Mouse (Mus musculus): ENCODE data around the gene Hspbap1. TPM values are rescaled to one million over a fixed set of nuclear protein-coding genes. Genes with fewer than 3 reads are reported as not detected.

Gene Hspbap1
- polyA plus RNA-seq, 1 experiment from 2014 or later = 6.9 TPM

DNA sequence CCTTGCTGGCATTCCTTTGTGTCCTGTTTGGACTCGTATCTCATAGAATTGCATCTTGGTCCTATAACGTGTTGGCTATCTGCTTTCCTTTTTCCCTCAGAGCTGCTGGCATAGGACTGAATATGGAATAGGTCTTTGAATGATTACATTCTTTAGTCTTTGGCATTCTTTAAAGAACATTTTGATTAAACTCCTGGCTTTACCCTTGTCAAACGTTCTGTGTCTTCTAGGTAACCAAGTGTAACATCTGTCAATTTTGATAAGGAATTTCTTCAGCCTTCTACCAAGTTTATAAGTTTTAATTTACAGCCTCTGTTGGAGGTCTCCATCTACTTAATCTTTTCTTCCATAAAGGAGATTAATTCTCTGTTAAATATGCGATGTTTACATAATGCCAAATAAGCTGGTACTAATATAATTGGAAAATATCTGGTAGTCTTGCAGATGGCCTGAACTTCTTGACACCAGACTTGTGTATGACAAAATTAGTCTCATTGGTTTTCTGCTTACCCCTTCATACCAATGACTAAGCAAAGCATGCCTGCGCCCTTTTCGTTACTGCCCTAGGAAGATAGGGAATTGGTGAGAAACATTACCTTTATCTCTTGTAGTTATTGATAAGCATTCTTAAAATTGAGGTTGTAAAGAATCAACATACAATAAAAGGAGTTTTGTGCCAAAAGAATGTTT lies 36.9 kb downstream of the Hspbap1 start:
- H3K36me3 ChIP-seq = no peaks in the 10 kb centered on the region
- ATAC-seq (replicated peaks; ENCODE audit: insufficient number of reproducible peaks, insufficient read depth, low FRiP score, low read depth) = no peak
- no peak overlapping the region for H3K9ac ChIP-seq
- no peaks in the 10 kb centered on the region for H3K27me3 ChIP-seq
- H3K9me3 ChIP-seq (replicated peaks) = no peaks in the 10 kb centered on the region
- H3K4me1 ChIP-seq (replicated peaks) = peaks cover 3% of the 10 kb centered on the region; the same call in 1 of the 2 replicates
- no peak overlapping the region for H3K4me2 ChIP-seq
- WGBS = 69% methylated on average over 6 of the region's 6 CpGs
- peak overlapping the region; percentile 6; the same call in 1 of the 2 replicates for H3K27ac ChIP-seq
- H3K4me3 ChIP-seq = no peak overlapping the region

GRCm38 (mm10) chr16:35807663-35807992 lies 37.5 kb downstream of the Hspbap1 start:
- Histone ChIP-seq H3K9ac (no peak overlapping the region), H3K27me3 (no peaks in the 10 kb centered on the region), H3K36me3 (no peaks in the 10 kb centered on the region), H3K4me2 (no peak overlapping the region), H3K4me1 (replicated peaks) (peaks cover 3% of the 10 kb centered on the region; the same call in 1 of the 2 replicates), H3K9me3 (replicated peaks) (no peaks in the 10 kb centered on the region), H3K27ac (no peak overlapping the region), H3K4me3 (no peak overlapping the region)
- WGBS = 77% methylated on average over 4 of the region's 4 CpGs
- ATAC-seq (replicated peaks; ENCODE audit: insufficient number of reproducible peaks, insufficient read depth, low FRiP score, low read depth) = no peak

DNA sequence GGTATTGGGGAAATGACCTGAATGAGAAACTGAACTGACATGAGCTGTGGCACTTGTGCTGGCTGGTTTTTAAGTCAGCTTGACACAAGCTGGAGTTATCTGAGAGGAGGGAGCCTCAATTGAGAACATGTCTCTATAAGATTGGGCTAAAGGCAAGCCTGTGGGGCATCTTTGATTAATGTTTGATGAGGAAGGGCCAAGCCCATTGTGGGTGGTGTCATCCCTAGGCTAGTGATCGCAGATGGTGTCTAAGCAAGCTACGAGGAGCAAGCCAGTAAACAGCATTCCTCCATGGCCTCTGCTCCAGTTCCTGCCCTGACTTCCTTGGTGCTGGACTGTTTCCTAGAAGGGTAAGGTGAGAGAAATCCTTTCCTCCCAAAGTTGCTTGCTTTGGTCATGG lies 38.7 kb downstream of the Hspbap1 start:
- no peak overlapping the region for H3K9ac ChIP-seq
- 89% methylated on average over 2 of the region's 2 CpGs for WGBS
- H3K4me1 ChIP-seq (replicated peaks) = 0 out of 2 replicates have a peak, but pooled peaks cover 3% of the 10 kb centered on the region
- H3K4me2 ChIP-seq = no peak overlapping the region
- ATAC-seq (replicated peaks; ENCODE audit: insufficient number of reproducible peaks, insufficient read depth, low FRiP score, low read depth) = no peak
- H3K36me3 ChIP-seq = no peaks in the 10 kb centered on the region
- H3K4me3 ChIP-seq = no peak overlapping the region
- no peak overlapping the region for H3K27ac ChIP-seq
- H3K27me3 ChIP-seq = no peaks in the 10 kb centered on the region
- no peaks in the 10 kb centered on the region for H3K9me3 ChIP-seq (replicated peaks)

GRCm38 (mm10) chr16:35813119-35813518 lies 42.9 kb downstream of the Hspbap1 start:
- no peak overlapping the region for H3K27ac ChIP-seq

GRCm38 (mm10) chr16:35817255-35818089 lies 47.3 kb downstream of the Hspbap1 start:
- peak; percentile 60 for ATAC-seq (replicated peaks; ENCODE audit: insufficient number of reproducible peaks, insufficient read depth, low FRiP score, low read depth)
- 37% methylated on average over 13 of the region's 13 CpGs for WGBS

More at GRCm38 (mm10) chr16:35813119-35813518, 42.9 kb downstream of the Hspbap1 start:
- ATAC-seq (replicated peaks; ENCODE audit: insufficient number of reproducible peaks, insufficient read depth, low FRiP score, low read depth) = no peak
- H3K36me3 ChIP-seq = no peaks in the 10 kb centered on the region
- no peak overlapping the region for H3K4me3 ChIP-seq
- no peaks in the 10 kb centered on the region for H3K27me3 ChIP-seq
- H3K9ac ChIP-seq = no peak overlapping the region
- no peaks in the 10 kb centered on the region for H3K4me1 ChIP-seq (replicated peaks)
- no peak overlapping the region for H3K4me2 ChIP-seq
- H3K9me3 ChIP-seq (replicated peaks) = no peaks in the 10 kb centered on the region
- 60% methylated on average over 3 of the region's 3 CpGs for WGBS

DNA sequence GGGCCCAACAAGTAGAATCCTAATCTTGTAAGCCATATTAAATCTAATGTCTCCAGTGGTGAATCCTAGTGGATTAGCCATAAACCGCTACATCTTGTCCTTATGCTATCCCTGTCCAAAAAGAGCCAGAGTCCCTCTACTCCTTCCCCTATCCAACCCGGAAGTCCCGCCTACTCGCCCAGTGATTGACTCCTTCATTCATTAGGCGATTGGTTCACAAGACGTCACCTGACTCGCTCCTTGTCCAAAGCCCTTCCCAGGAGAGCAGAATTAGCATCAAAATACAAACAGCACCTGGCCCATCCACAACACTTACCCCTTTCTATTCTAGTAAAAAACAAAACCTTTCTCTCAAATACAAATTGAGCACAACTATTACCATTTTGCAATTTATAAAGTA lies 59.8 kb downstream of the Hspbap1 start:
- no peak for ATAC-seq (replicated peaks; ENCODE audit: insufficient number of reproducible peaks, insufficient read depth, low FRiP score, low read depth)
- 31% methylated on average over 7 of the region's 7 CpGs for WGBS
- H3K36me3 ChIP-seq = peaks cover 17% of the 10 kb centered on the region; the same call in 1 of the 2 replicates

More at GRCm38 (mm10) chr16:35817255-35818089, 47.3 kb downstream of the Hspbap1 start:
- Histone ChIP-seq H3K4me3 (no peak overlapping the region), H3K4me2 (no peak overlapping the region), H3K4me1 (replicated peaks) (no peaks in the 10 kb centered on the region), H3K36me3 (no peaks in the 10 kb centered on the region), H3K9me3 (replicated peaks) (no peaks in the 10 kb centered on the region), H3K9ac (no peak overlapping the region), H3K27me3 (no peaks in the 10 kb centered on the region), H3K27ac (no peak overlapping the region)

DNA sequence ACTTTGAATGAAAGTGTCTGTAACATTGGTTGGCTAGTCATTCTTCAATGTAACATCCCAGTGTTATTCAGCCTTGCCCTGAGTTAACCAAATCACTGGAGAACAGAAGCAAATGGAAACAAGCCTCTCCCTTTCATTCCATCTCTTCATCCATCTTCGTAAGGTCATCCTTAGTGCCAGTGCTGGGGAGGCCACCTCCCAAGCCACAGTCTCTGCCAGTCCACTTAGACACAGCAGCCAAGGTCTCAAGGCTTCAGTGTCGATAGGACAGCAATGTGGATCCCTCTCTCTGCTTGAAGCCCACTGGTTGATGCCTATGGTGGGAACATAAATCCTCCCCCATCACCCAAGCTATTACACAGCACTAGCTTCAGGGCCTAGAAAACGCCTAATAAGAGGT lies 62.8 kb downstream of the Hspbap1 start:
- peaks cover 2% of the 10 kb centered on the region; the same call in 1 of the 2 replicates for H3K36me3 ChIP-seq
- ATAC-seq (replicated peaks; ENCODE audit: insufficient number of reproducible peaks, insufficient read depth, low FRiP score, low read depth) = no peak
- no peaks in the 10 kb centered on the region for H3K27me3 ChIP-seq
- no peaks in the 10 kb centered on the region for H3K9me3 ChIP-seq (replicated peaks)
- H3K4me2 ChIP-seq = no peak overlapping the region
- 74% methylated on average over 3 of the region's 3 CpGs for WGBS
- no peak overlapping the region for H3K4me3 ChIP-seq
- H3K9ac ChIP-seq = no peak overlapping the region
- no peaks in the 10 kb centered on the region for H3K4me1 ChIP-seq (replicated peaks)
- H3K27ac ChIP-seq = no peak overlapping the region

More for the DNA sequence above, 59.8 kb downstream of the Hspbap1 start:
- H3K27me3 ChIP-seq = no peaks in the 10 kb centered on the region
- H3K4me1 ChIP-seq (replicated peaks) = no peaks in the 10 kb centered on the region
- H3K27ac ChIP-seq = no peak overlapping the region
- H3K9me3 ChIP-seq (replicated peaks) = no peaks in the 10 kb centered on the region
- H3K4me3 ChIP-seq = no peak overlapping the region
- H3K9ac ChIP-seq = no peak overlapping the region
- no peak overlapping the region for H3K4me2 ChIP-seq

GRCm38 (mm10) chr16:35834653-35835052 lies 64.5 kb downstream of the Hspbap1 start:
- Histone ChIP-seq H3K4me3 (no peak overlapping the region), H3K4me1 (replicated peaks) (no peaks in the 10 kb centered on the region), H3K9ac (no peak overlapping the region), H3K9me3 (replicated peaks) (no peaks in the 10 kb centered on the region), H3K27me3 (no peaks in the 10 kb centered on the region), H3K27ac (no peak overlapping the region), H3K36me3 (no peaks in the 10 kb centered on the region), H3K4me2 (no peak overlapping the region)
- ATAC-seq (replicated peaks; ENCODE audit: insufficient number of reproducible peaks, insufficient read depth, low FRiP score, low read depth) = no peak
- WGBS = 77% methylated on average over 8 of the region's 8 CpGs

DNA sequence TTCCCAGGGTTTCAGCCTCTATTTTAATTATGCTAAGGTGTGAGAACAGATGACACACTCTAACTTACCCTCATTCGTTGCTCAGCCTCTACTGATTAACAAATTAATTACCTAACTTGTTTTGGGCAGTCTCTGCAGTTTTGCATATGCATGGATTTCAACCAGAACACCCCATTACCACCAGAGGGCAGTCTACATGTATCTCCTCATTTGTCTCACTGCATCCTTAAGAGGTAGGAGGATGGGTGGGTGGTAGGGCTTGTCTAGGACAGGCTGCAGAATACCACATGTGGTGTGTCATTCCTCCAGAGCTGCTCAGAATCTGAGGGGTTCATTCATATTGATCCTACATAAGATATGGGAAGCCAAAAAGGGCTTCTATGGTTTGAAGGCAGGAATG lies 69.5 kb downstream of the Hspbap1 start:
- H3K9me3 ChIP-seq (replicated peaks) = no peaks in the 10 kb centered on the region
- 24% methylated on average over 1 of the region's 1 CpGs for WGBS
- H3K27ac ChIP-seq = no peak overlapping the region
- no peak overlapping the region for H3K4me3 ChIP-seq
- H3K4me1 ChIP-seq (replicated peaks) = no peaks in the 10 kb centered on the region
- no peaks in the 10 kb centered on the region for H3K27me3 ChIP-seq
- H3K36me3 ChIP-seq = no peaks in the 10 kb centered on the region
- no peak overlapping the region for H3K4me2 ChIP-seq
- ATAC-seq (replicated peaks; ENCODE audit: insufficient number of reproducible peaks, insufficient read depth, low FRiP score, low read depth) = no peak
- no peak overlapping the region for H3K9ac ChIP-seq

DNA sequence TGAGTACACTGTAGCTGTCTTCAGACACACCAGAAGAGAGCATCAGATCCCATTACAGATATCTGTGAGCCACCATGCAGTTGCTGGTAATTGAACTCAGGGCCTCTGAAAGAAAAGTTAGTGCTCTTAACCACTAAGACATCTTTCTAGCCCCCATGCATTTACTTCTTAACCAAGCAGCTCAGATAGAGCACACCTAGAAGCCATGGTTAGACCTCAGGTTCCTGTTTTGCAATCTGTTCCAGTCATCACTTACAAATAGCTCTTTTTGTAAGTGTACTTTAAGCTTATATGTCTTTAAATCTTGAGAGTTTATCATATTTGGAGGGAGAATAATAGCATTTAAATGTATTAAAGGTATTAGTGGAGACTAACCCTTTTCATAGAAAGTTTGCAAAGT lies 77.0 kb downstream of the Hspbap1 start:
- no peaks in the 10 kb centered on the region for H3K36me3 ChIP-seq
- no peak overlapping the region for H3K4me3 ChIP-seq
- H3K4me2 ChIP-seq = no peak overlapping the region
- no peak overlapping the region for H3K9ac ChIP-seq
- H3K9me3 ChIP-seq (replicated peaks) = no peaks in the 10 kb centered on the region
- H3K4me1 ChIP-seq (replicated peaks) = no peaks in the 10 kb centered on the region
- H3K27me3 ChIP-seq = no peaks in the 10 kb centered on the region
- no peak overlapping the region for H3K27ac ChIP-seq
- no peak for ATAC-seq (replicated peaks; ENCODE audit: insufficient number of reproducible peaks, insufficient read depth, low FRiP score, low read depth)

DNA sequence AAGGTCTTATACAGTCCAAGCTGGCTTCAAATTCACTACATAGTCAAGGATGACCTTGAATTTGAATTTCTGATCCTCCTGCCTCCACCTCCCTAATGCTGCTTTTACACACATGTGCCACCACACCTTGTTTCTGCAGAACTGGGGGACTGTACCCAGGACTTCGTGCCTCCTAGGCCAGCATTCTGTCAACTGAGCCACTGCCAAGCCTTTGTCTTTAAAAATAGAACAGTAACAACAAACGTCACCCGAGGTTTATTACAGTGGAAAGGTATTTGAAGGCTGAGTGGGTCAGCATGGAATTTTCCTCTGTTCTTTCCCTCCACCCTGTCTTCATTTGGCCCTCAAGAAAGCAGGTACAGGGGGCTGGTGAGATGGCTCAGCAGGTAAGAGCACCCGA lies 85.7 kb downstream of the Hspbap1 start:
- Histone ChIP-seq H3K36me3 (no peaks in the 10 kb centered on the region), H3K9me3 (replicated peaks) (no peaks in the 10 kb centered on the region), H3K27ac (no peak overlapping the region), H3K4me3 (no peak overlapping the region), H3K4me1 (replicated peaks) (0 out of 2 replicates have a peak, but pooled peaks cover 9% of the 10 kb centered on the region), H3K4me2 (no peak overlapping the region), H3K9ac (no peak overlapping the region), H3K27me3 (no peaks in the 10 kb centered on the region)
- 47% methylated on average over 4 of the region's 4 CpGs for WGBS
- no peak for ATAC-seq (replicated peaks; ENCODE audit: insufficient number of reproducible peaks, insufficient read depth, low FRiP score, low read depth)

Data from heart, embryonic 15.5 days (tissue).